In genomic region chr10:81162318-81162652, GRCm38 (mm10) we compare ENCODE assay signal across 13 mouse cellular contexts. TPM values are rescaled to one million over a fixed set of nuclear protein-coding genes. Genes with fewer than 3 reads are reported as not detected.
A peak's percentile ranks its signal among the peaks of the same experiment; 100 is the strongest.
DNase-seq lines count a peak whose midpoint lies in the region; ATAC-seq lines count a peak whose summit lies in the region.
"Had no signal": no experiment of that assay in that cellular context is flagged by ENCODE, and none has a peak within 500 bp of the region (broad histone marks: within the 10 kb centered on the region; RNA-seq: fewer than 3 reads in every experiment).

No protein-coding gene starts in this region.

- H3K27me3 ChIP-seq in heart, embryonic 10.5 days (ENCODE audit: insufficient read depth, poor library complexity, severe bottlenecking): no peaks in the 10 kb centered on the region
- no peaks in the 10 kb centered on the region for H3K27me3 ChIP-seq in heart, embryonic 11.5 days (ENCODE audit: control insufficient read depth, insufficient read depth, low read length)
- H3K27me3 ChIP-seq in midbrain, embryonic 12.5 days: no peaks in the 10 kb centered on the region
- no peaks in the 10 kb centered on the region for H3K27me3 ChIP-seq in midbrain, embryonic 14.5 days (ENCODE audit: control insufficient read depth, insufficient read depth, low read length)
- no peaks in the 10 kb centered on the region for H3K27me3 ChIP-seq in neural tube, embryonic 15.5 days (replicated peaks)
- H3K27me3 ChIP-seq: hindbrain, embryonic 15.5 days; liver, embryonic 15.5 days; stomach, embryonic 15.5 days had no signal

- no peak overlapping the region for H3K4me2 ChIP-seq in heart, embryonic 11.5 days
- no peak overlapping the region for H3K4me2 ChIP-seq in midbrain, embryonic 12.5 days (replicated peaks)
- no peak overlapping the region for H3K4me2 ChIP-seq in midbrain, embryonic 14.5 days (ENCODE audit: low read length)
- peak overlapping the region; percentile 11; the same call in 1 of the 2 replicates for H3K4me2 ChIP-seq in neural tube, embryonic 15.5 days
- H3K4me2 ChIP-seq: hindbrain, embryonic 15.5 days; liver, embryonic 15.5 days; stomach, embryonic 15.5 days had no signal

- ATAC-seq in heart, embryonic 11.5 days (replicated peaks; ENCODE audit: insufficient number of reproducible peaks, low FRiP score, low TSS enrichment): no peak
- no peak for ATAC-seq in midbrain, embryonic 12.5 days (ENCODE audit: low FRiP score, low read depth)
- no peak for ATAC-seq in midbrain, embryonic 14.5 days (ENCODE audit: low FRiP score, low TSS enrichment)
- no peak for ATAC-seq in neural tube, embryonic 15.5 days (ENCODE audit: low FRiP score)

- H3K36me3 ChIP-seq in heart, embryonic 10.5 days: peaks cover 78% of the 10 kb centered on the region
- H3K36me3 ChIP-seq in heart, embryonic 11.5 days (ENCODE audit: control insufficient read depth, insufficient read depth, low read length): peaks cover 11% of the 10 kb centered on the region
- peaks cover 64% of the 10 kb centered on the region for H3K36me3 ChIP-seq in midbrain, embryonic 12.5 days
- peaks cover 56% of the 10 kb centered on the region for H3K36me3 ChIP-seq in midbrain, embryonic 14.5 days (ENCODE audit: control insufficient read depth, insufficient read depth, low read length)
- peaks cover 51% of the 10 kb centered on the region for H3K36me3 ChIP-seq in neural tube, embryonic 15.5 days

- peaks cover 39% of the 10 kb centered on the region for H3K4me1 ChIP-seq in heart, embryonic 10.5 days
- H3K4me1 ChIP-seq in heart, embryonic 11.5 days (ENCODE audit: control insufficient read depth, insufficient read depth, low read length): peaks cover 10% of the 10 kb centered on the region
- H3K4me1 ChIP-seq in midbrain, embryonic 12.5 days: peaks cover 11% of the 10 kb centered on the region
- H3K4me1 ChIP-seq in midbrain, embryonic 14.5 days (ENCODE audit: control insufficient read depth, insufficient read depth, low read length): peaks cover 8% of the 10 kb centered on the region
- peaks cover 52% of the 10 kb centered on the region for H3K4me1 ChIP-seq in neural tube, embryonic 15.5 days

- H3K9me3 ChIP-seq in heart, embryonic 10.5 days: no peaks in the 10 kb centered on the region
- H3K9me3 ChIP-seq in heart, embryonic 11.5 days (replicated peaks; ENCODE audit: control insufficient read depth, low read length): no peaks in the 10 kb centered on the region
- no peaks in the 10 kb centered on the region for H3K9me3 ChIP-seq in midbrain, embryonic 12.5 days
- H3K9me3 ChIP-seq in midbrain, embryonic 14.5 days (ENCODE audit: control insufficient read depth, low read length): no peaks in the 10 kb centered on the region
- H3K9me3 ChIP-seq in neural tube, embryonic 15.5 days (replicated peaks): no peaks in the 10 kb centered on the region
- H3K9me3 ChIP-seq: hindbrain, embryonic 15.5 days; liver, embryonic 15.5 days; stomach, embryonic 15.5 days had no signal

- no peak overlapping the region for H3K9ac ChIP-seq in heart, embryonic 11.5 days (ENCODE audit: low read depth, low read length)
- no peak overlapping the region for H3K9ac ChIP-seq in midbrain, embryonic 12.5 days (replicated peaks)
- no peak overlapping the region for H3K9ac ChIP-seq in midbrain, embryonic 14.5 days (replicated peaks; ENCODE audit: low read length)
- H3K9ac ChIP-seq in neural tube, embryonic 15.5 days (replicated peaks): no peak overlapping the region
- H3K9ac ChIP-seq: hindbrain, embryonic 15.5 days; liver, embryonic 15.5 days; stomach, embryonic 15.5 days had no signal

- H3K4me3 ChIP-seq in heart, embryonic 10.5 days: 0 out of 2 replicates have a peak overlapping the region, but pooled peaks have one; percentile 9
- no peak overlapping the region for H3K4me3 ChIP-seq in heart, embryonic 11.5 days (ENCODE audit: low read depth, low read length)
- H3K4me3 ChIP-seq in midbrain, embryonic 12.5 days: no peak overlapping the region
- no peak overlapping the region for H3K4me3 ChIP-seq in midbrain, embryonic 14.5 days (replicated peaks; ENCODE audit: low read depth, low read length)
- no peak overlapping the region for H3K4me3 ChIP-seq in neural tube, embryonic 15.5 days (replicated peaks)
- H3K4me3 ChIP-seq: hindbrain, embryonic 15.5 days; liver, embryonic 15.5 days; stomach, embryonic 15.5 days had no signal

- H3K27ac ChIP-seq in heart, embryonic 10.5 days: no peak overlapping the region
- H3K27ac ChIP-seq in heart, embryonic 11.5 days (ENCODE audit: low read depth, low read length): no peak overlapping the region
- 0 out of 2 replicates have a peak overlapping the region, but pooled peaks have one; percentile 4 for H3K27ac ChIP-seq in midbrain, embryonic 12.5 days (replicated peaks)
- H3K27ac ChIP-seq in midbrain, embryonic 14.5 days (replicated peaks; ENCODE audit: low read depth, low read length): no peak overlapping the region
- no peak overlapping the region for H3K27ac ChIP-seq in neural tube, embryonic 15.5 days (replicated peaks)
- H3K27ac ChIP-seq: hindbrain, embryonic 15.5 days; liver, embryonic 15.5 days; stomach, embryonic 15.5 days had no signal

- DNase-seq in heart, embryonic 10.5 days (ENCODE audit: low spot score): no peak
- no peak for DNase-seq in midbrain, embryonic 14.5 days
- DNase-seq in induced T-regulatory cell, adult 2 months (ENCODE audit: low read depth): peak; percentile 43
- DNase-seq in ovary, postnatal 10 days (ENCODE audit: low spot score): no peak
- DNase-seq in right cerebral cortex, postnatal 25 days: no peak
- DNase-seq: cerebellum, postnatal 36 days had no signal

- WGBS in heart, embryonic 10.5 days: 63% methylated on average over 2 of the region's 2 CpGs
- 73% methylated on average over 2 of the region's 2 CpGs for WGBS in heart, embryonic 11.5 days (ENCODE audit: insufficient replicate concordance)
- WGBS in midbrain, embryonic 12.5 days: 72% methylated on average over 2 of the region's 2 CpGs
- WGBS in midbrain, embryonic 14.5 days: 79% methylated on average over 2 of the region's 2 CpGs
- WGBS in neural tube, embryonic 15.5 days: 83% methylated on average over 2 of the region's 2 CpGs

RNA-seq across cellular contexts. Expression of gene Pias4, which starts 5.4 kb away (rescaled TPM):
- polyA plus RNA-seq in heart, embryonic 10.5 days (2016; fragmentation: Nextera tagmentation; extraction: Ambion mirVana): 53.5 and 62.2 TPM in 2 replicates
- polyA plus RNA-seq in heart, embryonic 11.5 days (2014; fragmentation: Nextera tagmentation; extraction: Ambion mirVana): 39.4 and 39.7 TPM in 2 replicates
- polyA plus RNA-seq in midbrain, embryonic 12.5 days (2016; fragmentation: Nextera tagmentation; extraction: Ambion mirVana): 58.6 and 64.9 TPM in 2 replicates
- polyA plus RNA-seq in midbrain, embryonic 14.5 days (2014; fragmentation: Nextera tagmentation; extraction: Ambion mirVana): 49.2 and 55.7 TPM in 2 replicates
- 52.8 and 57.3 TPM in 2 replicates for polyA plus RNA-seq in neural tube, embryonic 15.5 days (2015; fragmentation: Nextera tagmentation; extraction: Ambion mirVana)

RNA-seq across cellular contexts. Expression of gene Eef2, which starts 14.1 kb away (rescaled TPM):
- 447 and 460 TPM in 2 replicates for polyA plus RNA-seq in heart, embryonic 10.5 days (2016; fragmentation: Nextera tagmentation; extraction: Ambion mirVana)
- 313 and 338 TPM in 2 replicates for polyA plus RNA-seq in heart, embryonic 11.5 days (2014; fragmentation: Nextera tagmentation; extraction: Ambion mirVana)
- 531 and 534 TPM in 2 replicates for polyA plus RNA-seq in midbrain, embryonic 12.5 days (2016; fragmentation: Nextera tagmentation; extraction: Ambion mirVana)
- 479 and 528 TPM in 2 replicates for polyA plus RNA-seq in midbrain, embryonic 14.5 days (2014; fragmentation: Nextera tagmentation; extraction: Ambion mirVana)
- polyA plus RNA-seq in neural tube, embryonic 15.5 days (2015; fragmentation: Nextera tagmentation; extraction: Ambion mirVana): 493 and 549 TPM in 2 replicates

RNA-seq across cellular contexts. Expression of gene Dapk3, which starts 20.5 kb away (rescaled TPM):
- 56.3 and 78.7 TPM in 2 replicates for polyA plus RNA-seq in heart, embryonic 10.5 days (2016; fragmentation: Nextera tagmentation; extraction: Ambion mirVana)
- 44.1 and 47.4 TPM in 2 replicates for polyA plus RNA-seq in heart, embryonic 11.5 days (2014; fragmentation: Nextera tagmentation; extraction: Ambion mirVana)
- polyA plus RNA-seq in midbrain, embryonic 12.5 days (2016; fragmentation: Nextera tagmentation; extraction: Ambion mirVana): 77.3 and 79.6 TPM in 2 replicates
- polyA plus RNA-seq in midbrain, embryonic 14.5 days (2014; fragmentation: Nextera tagmentation; extraction: Ambion mirVana): 63.3 and 66.9 TPM in 2 replicates
- polyA plus RNA-seq in neural tube, embryonic 15.5 days (2015; fragmentation: Nextera tagmentation; extraction: Ambion mirVana): 65.7 and 70.4 TPM in 2 replicates

RNA-seq across cellular contexts. Expression of gene 4930442H23Rik, which starts 21.4 kb away (rescaled TPM):
- not detected in 2 replicates for polyA plus RNA-seq in heart, embryonic 10.5 days (2016; fragmentation: Nextera tagmentation; extraction: Ambion mirVana)
- 0.21 TPM in 1 of 2 replicates, not detected in the other for polyA plus RNA-seq in heart, embryonic 11.5 days (2014; fragmentation: Nextera tagmentation; extraction: Ambion mirVana)
- polyA plus RNA-seq in midbrain, embryonic 12.5 days (2016; fragmentation: Nextera tagmentation; extraction: Ambion mirVana): 0.18 TPM in 1 of 2 replicates, not detected in the other
- polyA plus RNA-seq in midbrain, embryonic 14.5 days (2014; fragmentation: Nextera tagmentation; extraction: Ambion mirVana): 0.23 TPM in 1 of 2 replicates, not detected in the other
- not detected in 2 replicates for polyA plus RNA-seq in neural tube, embryonic 15.5 days (2015; fragmentation: Nextera tagmentation; extraction: Ambion mirVana)
- polyA plus RNA-seq: large intestine, adult 2 months; stomach, embryonic 15.5 days had no signal

RNA-seq across cellular contexts. Expression of gene Zbtb7a, which starts 27.3 kb away (rescaled TPM):
- polyA plus RNA-seq in heart, embryonic 10.5 days (2016; fragmentation: Nextera tagmentation; extraction: Ambion mirVana): 17.6 and 18.6 TPM in 2 replicates
- polyA plus RNA-seq in heart, embryonic 11.5 days (2014; fragmentation: Nextera tagmentation; extraction: Ambion mirVana): 10.6 and 10.8 TPM in 2 replicates
- polyA plus RNA-seq in midbrain, embryonic 12.5 days (2016; fragmentation: Nextera tagmentation; extraction: Ambion mirVana): 14.6 and 15.9 TPM in 2 replicates
- 8.1 and 12.4 TPM in 2 replicates for polyA plus RNA-seq in midbrain, embryonic 14.5 days (2014; fragmentation: Nextera tagmentation; extraction: Ambion mirVana)
- polyA plus RNA-seq in neural tube, embryonic 15.5 days (2015; fragmentation: Nextera tagmentation; extraction: Ambion mirVana): 14.8 and 21.0 TPM in 2 replicates
